Mouse (Mus musculus) heart, postnatal 0 days (tissue): ENCODE data around the gene Nrl.

ENCODE experiments used
- CTCF ChIP-seq: IDR thresholded peaks from 2 replicates; pipeline ENCODE4 v1.5.1; 2016; ENCODE audit warnings: antibody characterized with exemption, control low read depth, low read depth
- EP300 ChIP-seq: IDR thresholded peaks from 2 replicates; pipeline ENCODE4 v1.6.1; 2016; ENCODE audit warnings: antibody characterized with exemption, low read depth

GRCm38 (mm10) chr14:55491291-55491833 is 33.4 kb downstream of the Nrl start:
- no peak for TF ChIP-seq CTCF
- no peak for TF ChIP-seq EP300
